8 mouse cellular contexts compared by ENCODE assay signal in the genomic region with DNA sequence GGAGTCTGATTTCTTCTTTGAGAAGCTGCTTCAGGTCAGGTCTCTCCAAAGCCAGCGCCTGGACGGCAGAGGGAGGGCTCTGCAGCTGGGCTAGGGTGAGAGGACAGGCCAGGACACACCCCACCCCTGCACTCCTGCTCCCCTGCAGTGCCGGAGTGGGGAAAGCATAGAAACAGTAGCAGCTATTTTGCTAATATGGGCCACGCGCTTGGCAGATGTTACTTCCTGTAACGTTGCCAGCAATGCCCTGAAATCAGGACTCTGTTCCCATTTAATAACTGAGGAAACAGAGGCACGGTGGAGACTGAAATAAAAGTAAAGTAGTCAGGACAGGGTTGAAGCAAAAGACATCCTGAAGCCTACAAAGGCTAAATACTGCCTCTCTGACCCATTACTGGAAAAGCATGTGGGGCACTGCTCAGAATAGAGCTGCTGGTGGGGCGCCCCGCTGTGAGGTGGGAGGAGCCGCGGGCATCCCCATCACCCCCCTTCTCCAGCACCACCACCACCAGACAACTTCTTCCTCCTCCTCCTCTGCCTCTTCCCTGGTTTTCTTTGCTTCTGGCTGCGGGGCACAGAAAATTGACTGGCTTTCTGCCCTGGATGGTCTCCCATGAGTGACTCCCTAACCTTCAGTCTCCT.
A peak's percentile ranks its signal among the peaks of the same experiment; 100 is the strongest.
DNase-seq lines count a peak whose midpoint lies in the region; ATAC-seq lines count a peak whose summit lies in the region.

No protein-coding gene starts in this region.

- no peaks in the 10 kb centered on the region for H3K9me3 ChIP-seq in kidney, embryonic 16.5 days (ENCODE audit: low read length)
- H3K9me3 ChIP-seq in kidney, embryonic 14.5 days (ENCODE audit: control insufficient read depth, low read length): no peaks in the 10 kb centered on the region
- H3K9me3 ChIP-seq in embryonic facial prominence, embryonic 11.5 days (replicated peaks; ENCODE audit: control insufficient read depth, low read length): no peaks in the 10 kb centered on the region
- no peaks in the 10 kb centered on the region for H3K9me3 ChIP-seq in hindbrain, embryonic 16.5 days (ENCODE audit: control insufficient read depth, low read length)
- H3K9me3 ChIP-seq in midbrain, embryonic 15.5 days: no peaks in the 10 kb centered on the region

- H3K4me2 ChIP-seq in kidney, embryonic 16.5 days (replicated peaks; ENCODE audit: low read depth, low read length): no peak overlapping the region; the same call in 1 of the 2 replicates
- H3K4me2 ChIP-seq in kidney, embryonic 14.5 days (replicated peaks; ENCODE audit: low read depth, low read length): no peak overlapping the region
- H3K4me2 ChIP-seq in embryonic facial prominence, embryonic 11.5 days (ENCODE audit: low read depth, low read length): peak overlapping the region; percentile 11
- peak overlapping the region; percentile 24 for H3K4me2 ChIP-seq in hindbrain, embryonic 16.5 days (ENCODE audit: low read length)
- H3K4me2 ChIP-seq in midbrain, embryonic 15.5 days: peak overlapping the region; percentile 27

- peaks cover 9% of the 10 kb centered on the region for H3K27me3 ChIP-seq in kidney, embryonic 16.5 days (ENCODE audit: insufficient read depth, low read length)
- H3K27me3 ChIP-seq in kidney, embryonic 14.5 days (ENCODE audit: control insufficient read depth, insufficient read depth, low read length): peaks cover 4% of the 10 kb centered on the region; the same call in 1 of the 2 replicates
- peaks cover 3% of the 10 kb centered on the region for H3K27me3 ChIP-seq in embryonic facial prominence, embryonic 11.5 days (ENCODE audit: control insufficient read depth, insufficient read depth, low read length)
- 0 out of 2 replicates have a peak, but pooled peaks cover 2% of the 10 kb centered on the region for H3K27me3 ChIP-seq in hindbrain, embryonic 16.5 days (replicated peaks; ENCODE audit: control insufficient read depth, insufficient read depth, low read length)
- no peaks in the 10 kb centered on the region for H3K27me3 ChIP-seq in midbrain, embryonic 15.5 days (replicated peaks)

- no peak overlapping the region for H3K4me3 ChIP-seq in kidney, embryonic 16.5 days (ENCODE audit: low read length)
- no peak overlapping the region for H3K4me3 ChIP-seq in kidney, embryonic 14.5 days (ENCODE audit: low read length)
- H3K4me3 ChIP-seq in embryonic facial prominence, embryonic 11.5 days (ENCODE audit: low read depth, low read length): no peak overlapping the region
- H3K4me3 ChIP-seq in hindbrain, embryonic 16.5 days (ENCODE audit: low read length): no peak overlapping the region
- H3K4me3 ChIP-seq in midbrain, embryonic 15.5 days: no peak overlapping the region

- peaks cover 28% of the 10 kb centered on the region for H3K4me1 ChIP-seq in kidney, embryonic 16.5 days (ENCODE audit: insufficient read depth, low read length)
- peaks cover 17% of the 10 kb centered on the region; the same call in 1 of the 2 replicates for H3K4me1 ChIP-seq in kidney, embryonic 14.5 days (ENCODE audit: control insufficient read depth, insufficient read depth, low read length)
- H3K4me1 ChIP-seq in embryonic facial prominence, embryonic 11.5 days (ENCODE audit: control insufficient read depth, insufficient read depth, low read length): peaks cover 6% of the 10 kb centered on the region; the same call in 1 of the 2 replicates
- H3K4me1 ChIP-seq in hindbrain, embryonic 16.5 days (ENCODE audit: control insufficient read depth, insufficient read depth, low read depth, low read length): peaks cover 20% of the 10 kb centered on the region
- peaks cover 21% of the 10 kb centered on the region for H3K4me1 ChIP-seq in midbrain, embryonic 15.5 days

- WGBS in kidney, embryonic 16.5 days: 3% methylated on average over 12 of the region's 12 CpGs
- WGBS in kidney, embryonic 14.5 days: 4% methylated on average over 12 of the region's 12 CpGs
- WGBS in embryonic facial prominence, embryonic 11.5 days: 5% methylated on average over 12 of the region's 12 CpGs
- WGBS in hindbrain, embryonic 16.5 days: 3% methylated on average over 12 of the region's 12 CpGs
- WGBS in midbrain, embryonic 15.5 days: 6% methylated on average over 12 of the region's 12 CpGs

- no peaks in the 10 kb centered on the region for H3K36me3 ChIP-seq in kidney, embryonic 16.5 days (ENCODE audit: insufficient read depth, low read length)
- no peaks in the 10 kb centered on the region for H3K36me3 ChIP-seq in kidney, embryonic 14.5 days (ENCODE audit: control insufficient read depth, insufficient read depth, low read length)
- H3K36me3 ChIP-seq in embryonic facial prominence, embryonic 11.5 days (replicated peaks; ENCODE audit: control insufficient read depth, insufficient read depth, low read depth, low read length): no peaks in the 10 kb centered on the region
- H3K36me3 ChIP-seq in hindbrain, embryonic 16.5 days (ENCODE audit: control insufficient read depth, insufficient read depth, low read length): no peaks in the 10 kb centered on the region
- H3K36me3 ChIP-seq in midbrain, embryonic 15.5 days (replicated peaks): no peaks in the 10 kb centered on the region

- no peak overlapping the region for H3K9ac ChIP-seq in kidney, embryonic 16.5 days (replicated peaks; ENCODE audit: low read length)
- H3K9ac ChIP-seq in kidney, embryonic 14.5 days (ENCODE audit: low read depth, low read length): no peak overlapping the region
- peak overlapping the region; percentile 5 for H3K9ac ChIP-seq in embryonic facial prominence, embryonic 11.5 days (replicated peaks; ENCODE audit: low read length)
- no peak overlapping the region for H3K9ac ChIP-seq in hindbrain, embryonic 16.5 days (ENCODE audit: low read depth, low read length)
- H3K9ac ChIP-seq in midbrain, embryonic 15.5 days: no peak overlapping the region

- DNase-seq in adipocyte (ENCODE audit: low spot score): peak; percentile 26
- DNase-seq in embryonic facial prominence, embryonic 11.5 days (ENCODE audit: low spot score): peak; percentile 19
- DNase-seq in frontal cortex, postnatal 10 days (ENCODE audit: low spot score in 2 of 2): no peak

- peak; percentile 19; the same call in 1 of the 2 replicates for ATAC-seq in kidney, embryonic 16.5 days (ENCODE audit: low FRiP score, low TSS enrichment)
- ATAC-seq in kidney, embryonic 14.5 days (ENCODE audit: low FRiP score, low TSS enrichment): no peak
- 0 out of 2 replicates have a peak, but pooled peaks have one; percentile 31 for ATAC-seq in embryonic facial prominence, embryonic 11.5 days (replicated peaks; ENCODE audit: insufficient number of reproducible peaks, low FRiP score, low TSS enrichment, low read depth)
- peak; percentile 56 for ATAC-seq in hindbrain, embryonic 16.5 days
- peak; percentile 50 for ATAC-seq in midbrain, embryonic 15.5 days (replicated peaks)
- no peak for ATAC-seq in megakaryocyte-erythroid progenitor cell, adult 5-6 weeks (replicated peaks; ENCODE audit: low FRiP score, low TSS enrichment, poor library complexity, severe bottlenecking)

- H3K27ac ChIP-seq in kidney, embryonic 16.5 days (ENCODE audit: low read length): no peak overlapping the region
- H3K27ac ChIP-seq in kidney, embryonic 14.5 days (ENCODE audit: low read depth, low read length): no peak overlapping the region
- no peak overlapping the region for H3K27ac ChIP-seq in embryonic facial prominence, embryonic 11.5 days (replicated peaks; ENCODE audit: low read depth, low read length)
- H3K27ac ChIP-seq in hindbrain, embryonic 16.5 days (ENCODE audit: low read depth, low read length): no peak overlapping the region
- no peak overlapping the region for H3K27ac ChIP-seq in midbrain, embryonic 15.5 days

Comparison
In these comparisons a context has a peak if more than half of its experiments do, and no peak if none do; other contexts are left out.
1. ATAC-seq: peak in kidney, embryonic 16.5 days (single experiment), embryonic facial prominence, embryonic 11.5 days (single experiment), hindbrain, embryonic 16.5 days (single experiment) and midbrain, embryonic 15.5 days (single experiment); none in kidney, embryonic 14.5 days (single experiment) and megakaryocyte-erythroid progenitor cell, adult 5-6 weeks (single experiment).
2. H3K4me2 ChIP-seq: peak in embryonic facial prominence, embryonic 11.5 days (single experiment), hindbrain, embryonic 16.5 days (single experiment) and midbrain, embryonic 15.5 days (single experiment); none in kidney, embryonic 16.5 days (single experiment) and kidney, embryonic 14.5 days (single experiment).
3. DNase-seq: peak in adipocyte (single experiment) and embryonic facial prominence, embryonic 11.5 days (single experiment); none in frontal cortex, postnatal 10 days (0 of 2).